Mouse (Mus musculus): ENCODE results near the gene Gm10563. TPM values are rescaled to one million over a fixed set of nuclear protein-coding genes. Genes with fewer than 3 reads are reported as not detected.
"Not testable (repeated sequence)": the region's sequence is repeated elsewhere in the genome, so short reads cannot be mapped to it uniquely, and the experiment has no call there.

The Gm10563 gene
- polyA plus RNA-seq, 1 experiment = not detected

GRCm38 (mm10) chr4:155675991-155676390, 30.8 kb upstream of the Gm10563 start:
- no peaks in the 10 kb centered on the region for H3K4me1 ChIP-seq (ENCODE audit: control insufficient read depth, insufficient read depth, low read length)
- TF ChIP-seq POLR2A (IDR thresholded peaks at IDR 0.05; ENCODE audit: control insufficient read depth, low read depth, low read length) = no peak
- TF ChIP-seq CTCF (IDR thresholded peaks at IDR 0.05; ENCODE audit: control insufficient read depth, insufficient read depth, insufficient replicate concordance, low read depth, low read length) = no peak
- H3K27ac ChIP-seq (ENCODE audit: control insufficient read depth, insufficient read depth, low read depth, low read length) = no peak overlapping the region
- H3K27me3 ChIP-seq (ENCODE audit: control insufficient read depth, insufficient read depth, low read length) = no peaks in the 10 kb centered on the region
- H3K36me3 ChIP-seq (ENCODE audit: control insufficient read depth, insufficient read depth, low read length) = no peaks in the 10 kb centered on the region
- H3K4me3 ChIP-seq (ENCODE audit: control insufficient read depth, low read depth, low read length) = no peak overlapping the region

GRCm38 (mm10) chr4:155672082-155672481, 26.9 kb upstream of the Gm10563 start:
- TF ChIP-seq CTCF (IDR thresholded peaks at IDR 0.05; ENCODE audit: control insufficient read depth, insufficient read depth, insufficient replicate concordance, low read depth, low read length) (no peak), POLR2A (IDR thresholded peaks at IDR 0.05; ENCODE audit: control insufficient read depth, low read depth, low read length) (no peak)

GRCm38 (mm10) chr4:155670236-155670635, 25.0 kb upstream of the Gm10563 start:
- H3K36me3 ChIP-seq (ENCODE audit: control insufficient read depth, insufficient read depth, low read length); H3K27me3 ChIP-seq (ENCODE audit: control insufficient read depth, insufficient read depth, low read length); H3K27ac ChIP-seq (ENCODE audit: control insufficient read depth, insufficient read depth, low read depth, low read length); H3K4me1 ChIP-seq (ENCODE audit: control insufficient read depth, insufficient read depth, low read length); H3K4me3 ChIP-seq (ENCODE audit: control insufficient read depth, low read depth, low read length): not testable (repeated sequence)

More at GRCm38 (mm10) chr4:155672082-155672481, 26.9 kb upstream of the Gm10563 start:
- Histone ChIP-seq H3K4me3 (ENCODE audit: control insufficient read depth, low read depth, low read length) (no peak overlapping the region), H3K27ac (ENCODE audit: control insufficient read depth, insufficient read depth, low read depth, low read length) (no peak overlapping the region), H3K27me3 (ENCODE audit: control insufficient read depth, insufficient read depth, low read length) (no peaks in the 10 kb centered on the region), H3K36me3 (ENCODE audit: control insufficient read depth, insufficient read depth, low read length) (no peaks in the 10 kb centered on the region), H3K4me1 (ENCODE audit: control insufficient read depth, insufficient read depth, low read length) (peaks cover 6% of the 10 kb centered on the region)

GRCm38 (mm10) chr4:155669598-155670075, 24.4 kb upstream of the Gm10563 start:
- Histone ChIP-seq H3K36me3 (ENCODE audit: control insufficient read depth, insufficient read depth, low read length) (no peaks in the 10 kb centered on the region), H3K4me3 (ENCODE audit: control insufficient read depth, low read depth, low read length) (peak overlapping the region; percentile 92), H3K27ac (ENCODE audit: control insufficient read depth, insufficient read depth, low read depth, low read length) (no peak overlapping the region; the same call in 1 of the 2 replicates), H3K4me1 (ENCODE audit: control insufficient read depth, insufficient read depth, low read length) (peaks cover 6% of the 10 kb centered on the region), H3K27me3 (ENCODE audit: control insufficient read depth, insufficient read depth, low read length) (no peaks in the 10 kb centered on the region)
- no peak for TF ChIP-seq CTCF (IDR thresholded peaks at IDR 0.05; ENCODE audit: control insufficient read depth, insufficient read depth, insufficient replicate concordance, low read depth, low read length)
- no peak for TF ChIP-seq POLR2A (IDR thresholded peaks at IDR 0.05; ENCODE audit: control insufficient read depth, low read depth, low read length)

GRCm38 (mm10) chr4:155668689-155669597, 23.7 kb upstream of the Gm10563 start, which contains the start of gene Mib2:
Mib2 (minus strand) TSS chr4:155669198.
- Histone ChIP-seq H3K36me3 (ENCODE audit: control insufficient read depth, insufficient read depth, low read length) (no peaks in the 10 kb centered on the region), H3K27ac (ENCODE audit: control insufficient read depth, insufficient read depth, low read depth, low read length) (peak within 1 kb of the TSS; percentile 82), H3K4me1 (ENCODE audit: control insufficient read depth, insufficient read depth, low read length) (peaks cover 6% of the 10 kb centered on the region), H3K27me3 (ENCODE audit: control insufficient read depth, insufficient read depth, low read length) (no peaks in the 10 kb centered on the region), H3K4me3 (ENCODE audit: control insufficient read depth, low read depth, low read length) (peak within 1 kb of the TSS; percentile 92)
- no peak for TF ChIP-seq CTCF (IDR thresholded peaks at IDR 0.05; ENCODE audit: control insufficient read depth, insufficient read depth, insufficient replicate concordance, low read depth, low read length)
- peak; percentile 55 for TF ChIP-seq POLR2A (IDR thresholded peaks at IDR 0.05; ENCODE audit: control insufficient read depth, low read depth, low read length)

GRCm38 (mm10) chr4:155666903-155667302, 21.7 kb upstream of the Gm10563 start:
- no peaks in the 10 kb centered on the region for H3K27me3 ChIP-seq (ENCODE audit: control insufficient read depth, insufficient read depth, low read length)
- no peak overlapping the region for H3K27ac ChIP-seq (ENCODE audit: control insufficient read depth, insufficient read depth, low read depth, low read length)
- H3K4me1 ChIP-seq (ENCODE audit: control insufficient read depth, insufficient read depth, low read length) = peaks cover 6% of the 10 kb centered on the region
- no peaks in the 10 kb centered on the region for H3K36me3 ChIP-seq (ENCODE audit: control insufficient read depth, insufficient read depth, low read length)
- H3K4me3 ChIP-seq (ENCODE audit: control insufficient read depth, low read depth, low read length) = no peak overlapping the region
- TF ChIP-seq POLR2A (IDR thresholded peaks at IDR 0.05; ENCODE audit: control insufficient read depth, low read depth, low read length) = no peak
- no peak for TF ChIP-seq CTCF (IDR thresholded peaks at IDR 0.05; ENCODE audit: control insufficient read depth, insufficient read depth, insufficient replicate concordance, low read depth, low read length)

- TF ChIP-seq CTCF (IDR thresholded peaks at IDR 0.05; ENCODE audit: control insufficient read depth, insufficient read depth, insufficient replicate concordance, low read depth, low read length) (no peak), POLR2A (IDR thresholded peaks at IDR 0.05; ENCODE audit: control insufficient read depth, low read depth, low read length) (no peak)
- Histone ChIP-seq H3K27ac (ENCODE audit: control insufficient read depth, insufficient read depth, low read depth, low read length) (no peak overlapping the region), H3K27me3 (ENCODE audit: control insufficient read depth, insufficient read depth, low read length) (no peaks in the 10 kb centered on the region), H3K4me3 (ENCODE audit: control insufficient read depth, low read depth, low read length) (no peak overlapping the region), H3K36me3 (ENCODE audit: control insufficient read depth, insufficient read depth, low read length) (no peaks in the 10 kb centered on the region), H3K4me1 (ENCODE audit: control insufficient read depth, insufficient read depth, low read length) (no peaks in the 10 kb centered on the region)
Measured at GRCm38 (mm10) chr4:155660641-155661040, 15.4 kb upstream of the Gm10563 start.
